Mouse (Mus musculus): ENCODE data around the gene Gfer.
"Not testable (repeated sequence)": the region's sequence is repeated elsewhere in the genome, so short reads cannot be mapped to it uniquely, and the experiment has no call there.

Gene Gfer

DNA sequence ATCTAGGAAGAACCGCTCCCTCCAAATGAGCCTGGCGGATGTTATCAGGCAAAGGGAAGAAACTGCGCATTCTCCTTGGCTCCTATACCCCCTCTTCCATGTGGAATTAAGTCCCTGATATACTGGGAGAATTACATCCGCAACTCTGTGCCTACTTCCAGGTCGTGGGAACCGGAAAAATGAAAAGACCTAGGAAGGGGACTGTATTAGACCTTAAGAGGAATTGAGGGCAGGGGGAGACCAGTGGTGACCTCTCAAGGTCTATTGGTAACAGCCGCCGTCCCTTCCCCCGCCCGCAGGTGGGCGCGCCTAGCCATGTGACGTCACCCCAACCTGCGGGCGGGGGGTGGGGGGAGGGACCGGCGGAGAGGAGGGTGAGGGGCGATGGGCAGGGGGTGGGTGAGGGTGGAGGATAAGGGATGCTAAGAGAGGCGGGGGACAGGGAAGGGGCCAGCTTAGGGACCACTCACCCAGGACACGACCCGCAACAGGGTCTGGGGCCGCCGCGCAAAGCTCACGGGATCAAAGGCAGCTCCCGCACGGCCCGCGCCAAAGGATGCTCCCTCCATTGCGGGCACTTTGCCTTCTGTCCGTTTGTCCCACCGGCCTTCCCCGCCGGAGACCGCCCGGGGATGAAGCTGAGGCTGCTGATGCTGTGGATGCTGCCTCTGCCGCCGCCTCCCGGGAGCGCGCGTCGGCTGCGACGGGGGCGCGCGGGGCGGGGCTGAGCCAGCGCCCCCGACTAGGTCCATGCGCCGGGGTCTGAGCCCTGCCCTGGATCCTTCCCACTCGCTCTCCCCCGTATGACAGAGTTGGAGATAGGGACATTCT is 6.5 kb downstream of the Gfer start, which contains the start of gene Syngr3:
TSS of gene Syngr3 (minus strand) at position 705 of the 831 bp plus-strand sequence.
- in situ Hi-C loops (cut with MboI; ENCODE audit: low sequenced_read_pairs) = no loop called here

DNA sequence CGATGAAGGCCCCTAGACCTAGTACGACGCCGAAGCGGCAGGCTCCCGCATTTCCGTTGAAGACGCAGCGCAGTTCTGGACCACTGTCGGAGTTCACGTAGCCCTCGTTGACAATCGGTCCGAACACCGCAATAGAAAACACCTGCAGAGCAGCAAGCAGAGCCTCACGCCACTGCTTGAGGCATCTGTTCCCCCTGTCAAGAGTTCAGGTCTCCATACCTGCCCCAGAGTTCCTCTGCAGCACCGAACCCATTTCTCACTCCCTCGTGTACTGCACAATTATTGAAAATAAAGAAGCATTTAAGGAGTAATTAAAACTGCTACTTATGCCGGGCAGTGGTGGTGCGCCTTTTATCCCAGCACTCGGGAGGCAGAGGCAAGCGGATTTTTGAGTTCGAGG is 8.4 kb downstream of the Gfer start:
- in situ Hi-C loops (cut with MboI; ENCODE audit: low sequenced_read_pairs) = no loop called here

DNA sequence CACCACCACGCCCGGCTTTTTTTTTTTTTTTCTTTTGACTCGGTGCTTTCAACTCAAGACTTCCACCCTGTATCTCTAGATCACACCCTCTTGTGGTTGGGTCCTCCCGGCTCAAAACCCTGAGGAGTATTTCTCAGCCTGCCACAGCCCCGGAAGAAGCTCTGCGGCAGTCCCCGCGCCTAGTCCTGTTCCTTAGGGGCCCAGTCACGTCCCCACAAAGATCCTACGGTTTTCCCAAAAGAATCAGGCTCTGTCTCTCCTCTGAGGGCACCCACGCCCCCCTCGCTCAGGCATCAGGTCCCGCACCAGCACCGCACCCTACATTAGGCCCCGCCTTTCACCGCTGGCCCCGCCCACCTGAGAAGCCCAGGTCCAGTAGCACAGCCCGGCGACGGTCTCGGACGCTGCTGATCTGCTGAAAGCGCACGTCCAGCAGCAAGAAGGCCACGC is 8.8 kb downstream of the Gfer start:
- in situ Hi-C loops (cut with MboI; ENCODE audit: low sequenced_read_pairs) = no loop called here

DNA sequence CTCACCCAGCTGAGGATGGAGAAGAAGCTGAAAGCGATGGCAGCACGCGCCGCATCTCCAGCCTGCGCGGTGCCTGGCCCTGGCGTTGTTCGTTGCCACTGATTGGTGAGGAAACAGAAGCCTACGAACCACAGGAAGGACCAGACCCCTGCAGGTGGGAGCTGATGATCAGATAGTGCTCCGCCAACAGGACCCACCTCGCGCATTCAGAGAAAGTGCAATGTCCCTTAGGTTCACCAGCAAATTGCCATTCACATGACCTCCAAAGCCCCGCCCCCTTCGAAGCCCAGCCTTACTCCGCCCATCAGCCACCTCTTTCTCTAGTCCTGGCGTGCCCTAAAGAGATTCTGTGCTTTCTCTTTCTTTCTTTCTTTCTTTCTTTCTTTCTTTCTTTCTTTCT is 9.4 kb downstream of the Gfer start:
- in situ Hi-C loops (cut with MboI; ENCODE audit: low sequenced_read_pairs) = no loop called here

DNA sequence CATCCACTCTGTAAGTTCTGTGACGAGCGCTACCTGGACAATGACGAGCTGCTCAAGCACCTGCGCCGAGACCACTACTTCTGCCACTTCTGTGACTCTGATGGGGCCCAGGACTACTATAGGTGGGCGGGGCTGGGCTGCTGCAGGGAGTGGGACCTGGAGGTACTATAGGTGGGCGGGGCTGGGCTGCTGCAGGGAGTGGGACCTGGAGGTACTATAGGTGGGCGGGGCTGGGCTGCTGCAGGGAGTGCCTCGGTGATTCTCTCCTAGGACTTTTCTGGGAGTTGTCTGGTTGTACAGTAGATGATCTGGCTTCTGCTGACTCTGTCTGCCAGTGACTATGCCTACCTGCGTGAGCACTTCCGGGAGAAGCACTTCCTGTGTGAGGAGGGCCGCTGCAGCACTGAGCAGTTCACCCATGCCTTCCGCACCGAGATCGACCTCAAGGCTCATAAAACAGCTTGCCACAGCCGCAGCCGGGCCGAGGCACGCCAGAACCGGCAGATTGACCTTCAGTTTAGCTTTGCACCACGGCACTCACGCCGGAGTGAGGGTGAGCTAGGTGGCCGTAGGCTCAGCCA is 18.4 kb downstream of the Gfer start:
- in situ Hi-C loops (cut with MboI; ENCODE audit: low sequenced_read_pairs) = no loop called here

DNA sequence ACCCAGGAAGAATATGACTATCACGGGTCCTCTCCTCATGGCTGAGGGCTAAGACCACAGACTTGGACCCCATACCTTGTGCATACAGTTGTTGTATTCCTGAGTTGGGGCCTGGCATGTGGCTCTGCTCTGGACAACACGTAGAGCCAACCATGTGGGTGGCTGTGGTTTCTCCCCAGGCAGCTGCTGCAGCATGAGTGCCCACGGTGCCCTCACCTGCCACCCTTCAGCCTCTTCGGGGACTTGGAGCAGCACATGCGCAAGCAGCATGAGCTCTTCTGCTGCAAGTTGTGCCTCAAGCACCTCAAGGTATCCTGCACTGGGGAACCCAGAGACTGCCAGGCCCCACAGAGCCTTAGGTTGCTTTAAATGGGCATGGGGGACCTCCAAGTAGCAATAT is 19.1 kb downstream of the Gfer start:
- in situ Hi-C loops (cut with MboI; ENCODE audit: low sequenced_read_pairs) = no loop called here

DNA sequence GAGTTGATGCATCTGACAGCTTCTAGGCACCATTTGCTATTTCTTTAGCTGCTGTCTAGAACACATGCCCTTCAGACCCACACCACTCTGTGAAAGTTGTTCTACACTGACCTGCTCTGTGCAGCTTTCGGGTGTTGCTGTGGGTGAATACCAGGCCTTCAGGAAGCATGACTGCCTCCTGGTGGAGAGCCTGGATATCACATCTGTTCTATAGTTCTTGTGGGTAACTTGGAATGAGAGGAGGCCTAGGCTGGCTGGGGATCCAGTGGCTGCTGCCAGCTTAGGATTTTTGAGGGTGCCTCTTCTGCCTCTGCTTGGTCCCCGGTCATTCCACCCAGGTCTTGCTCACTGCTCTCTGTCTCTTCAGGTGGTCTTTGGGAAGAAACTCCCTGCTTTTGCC is 19.8 kb downstream of the Gfer start:
- in situ Hi-C loops (cut with MboI; ENCODE audit: low sequenced_read_pairs) = no loop called here

DNA sequence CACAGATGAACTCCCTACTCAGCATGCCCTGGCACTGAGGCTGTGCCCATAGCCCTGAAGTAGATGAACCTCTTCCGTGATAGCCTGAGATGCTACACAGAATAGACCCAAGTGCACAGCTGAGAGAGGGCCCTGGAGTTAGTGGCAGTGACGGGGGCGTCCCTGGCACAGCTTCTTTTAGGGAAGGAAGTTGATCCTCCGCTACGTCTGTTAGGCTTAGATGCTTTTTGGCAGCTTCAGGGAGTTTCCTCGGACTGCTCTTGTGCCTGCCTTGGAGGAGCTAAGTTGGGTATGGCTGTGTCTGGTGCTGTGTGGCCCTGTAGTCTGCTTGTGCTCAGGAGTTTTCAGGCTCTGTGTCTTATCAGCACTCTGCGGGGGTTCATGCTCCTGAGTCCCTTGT is 21.7 kb downstream of the Gfer start:
- in situ Hi-C loops (cut with MboI; ENCODE audit: low sequenced_read_pairs) = no loop called here

DNA sequence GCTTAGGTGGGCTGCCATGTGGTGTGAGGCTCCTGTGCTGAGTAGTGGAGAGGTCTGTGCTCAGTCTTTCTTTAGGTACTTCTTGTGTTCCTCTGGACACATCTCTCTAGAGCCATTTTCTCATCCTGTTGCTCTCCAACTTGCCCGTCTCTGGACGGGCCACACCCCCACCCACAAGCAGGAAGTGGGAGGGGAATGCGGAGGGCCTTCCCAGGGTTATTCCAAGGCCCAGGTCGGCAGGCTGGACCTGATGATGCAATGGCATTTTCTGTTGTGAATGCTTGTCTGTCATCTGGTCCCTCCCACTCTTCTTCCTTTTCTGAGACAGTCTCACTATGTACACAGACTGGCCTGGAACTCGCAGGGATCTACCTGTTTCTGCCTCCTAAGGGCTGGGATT is 23.8 kb downstream of the Gfer start:
- in situ Hi-C loops (cut with MboI; ENCODE audit: low sequenced_read_pairs) = no loop called here

DNA sequence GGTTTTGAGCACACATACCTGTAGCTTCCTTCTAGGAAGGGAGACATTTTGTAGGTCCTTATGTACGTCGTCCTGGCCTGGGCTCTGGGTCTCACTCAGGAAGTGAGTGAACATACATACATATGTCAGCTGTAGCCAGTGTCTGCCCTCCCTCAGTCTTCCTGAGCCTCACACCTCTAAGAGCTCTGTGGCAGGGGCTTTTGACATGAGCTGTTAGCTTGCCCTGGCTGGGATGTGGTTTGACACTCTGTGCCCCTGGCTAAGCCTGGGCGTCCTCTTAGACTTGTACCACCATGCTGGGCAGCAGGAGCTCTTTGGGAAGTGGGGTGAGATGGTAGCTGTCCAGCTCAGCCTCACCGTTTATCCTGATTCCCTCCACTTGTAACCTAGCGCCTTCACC is 24.6 kb downstream of the Gfer start:
- in situ Hi-C loops (cut with MboI; ENCODE audit: low sequenced_read_pairs) = no loop called here

DNA sequence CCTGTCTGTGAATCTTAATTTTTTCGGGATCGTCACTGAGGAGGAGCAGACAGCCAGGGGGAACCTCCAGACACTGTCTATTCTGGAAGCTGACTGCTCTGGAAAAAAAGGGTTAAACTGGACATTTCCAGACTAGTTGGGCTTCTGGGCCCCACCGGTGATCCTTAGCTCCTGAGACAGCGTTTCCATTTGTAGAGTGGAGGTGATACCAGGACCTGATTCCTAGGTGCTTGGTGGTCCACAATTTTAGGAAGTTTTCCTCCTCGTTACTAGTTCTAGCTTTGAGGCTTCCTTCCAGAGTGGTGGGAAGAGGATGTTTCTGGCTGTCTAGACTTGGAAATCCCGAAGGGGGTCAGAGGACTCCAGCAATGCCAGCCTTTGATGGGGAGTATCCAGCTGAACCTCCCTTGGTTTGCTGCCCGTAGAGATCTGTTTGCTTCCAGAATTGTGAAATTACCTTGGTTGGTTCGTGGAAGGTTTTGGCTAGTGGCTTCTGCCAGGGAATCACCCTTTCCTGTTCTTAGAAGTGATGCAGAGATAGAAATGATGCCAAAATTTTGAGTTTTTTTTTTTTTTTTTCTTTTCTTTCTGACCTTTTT is 25.6 kb downstream of the Gfer start:
- in situ Hi-C loops (cut with MboI; ENCODE audit: low sequenced_read_pairs) = no loop called here

DNA sequence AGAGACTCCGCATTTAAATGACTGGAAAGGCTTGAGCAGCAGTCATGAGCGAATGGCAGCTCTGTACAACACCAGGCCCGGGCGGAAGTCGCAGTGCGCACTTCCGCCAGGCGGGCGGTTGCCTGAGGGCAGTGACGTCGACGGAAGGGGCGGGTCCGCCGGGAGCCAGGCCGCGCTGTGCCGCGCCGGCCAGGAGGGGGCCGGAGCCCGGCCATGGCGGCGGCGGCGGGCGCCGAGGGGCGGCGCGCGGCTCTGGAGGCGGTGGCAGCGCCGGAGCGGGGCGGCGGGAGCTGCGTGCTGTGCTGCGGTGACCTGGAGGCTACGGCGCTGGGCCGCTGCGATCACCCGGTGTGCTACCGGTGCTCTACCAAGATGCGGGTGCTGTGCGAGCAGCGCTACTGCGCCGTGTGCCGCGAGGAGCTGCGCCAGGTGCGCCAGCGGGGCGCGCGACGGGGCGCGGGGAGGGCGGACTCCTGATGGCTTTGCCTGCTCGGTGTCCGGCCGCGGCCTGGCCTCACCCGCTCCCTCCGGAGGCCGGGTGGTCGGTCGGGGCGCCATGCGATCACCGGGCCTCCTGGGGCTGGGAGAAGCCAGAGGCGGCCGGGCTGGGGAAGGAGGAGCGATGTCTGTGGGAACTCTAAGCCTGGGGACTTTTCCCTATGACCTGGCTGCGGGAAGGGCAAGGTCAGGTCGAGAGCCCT is 26.3 kb downstream of the Gfer start, which contains the start of gene Zfp598:
TSS of gene Zfp598 (plus strand) at position 143 of the 701 bp plus-strand sequence.
- in situ Hi-C loops (cut with MboI; ENCODE audit: low sequenced_read_pairs) = no loop called here

DNA sequence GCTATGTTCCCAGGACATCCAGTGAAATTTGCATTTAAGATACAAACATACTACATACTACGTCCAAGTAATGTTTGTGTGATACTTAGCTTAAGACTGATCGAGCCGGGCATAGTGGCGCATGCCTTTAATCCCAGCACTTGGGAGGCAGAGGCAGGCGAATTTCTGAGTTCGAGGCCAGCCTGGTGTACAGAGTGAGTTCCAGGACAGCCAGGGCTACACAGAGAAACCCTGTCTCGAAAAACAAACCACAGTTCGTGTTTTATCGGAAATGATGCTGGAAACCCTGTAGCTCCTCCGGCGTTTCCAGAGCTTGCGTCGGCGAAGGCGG is 26.8 kb downstream of the Gfer start:
- in situ Hi-C loops (cut with MboI; ENCODE audit: low sequenced_read_pairs) = not testable (repeated sequence)

DNA sequence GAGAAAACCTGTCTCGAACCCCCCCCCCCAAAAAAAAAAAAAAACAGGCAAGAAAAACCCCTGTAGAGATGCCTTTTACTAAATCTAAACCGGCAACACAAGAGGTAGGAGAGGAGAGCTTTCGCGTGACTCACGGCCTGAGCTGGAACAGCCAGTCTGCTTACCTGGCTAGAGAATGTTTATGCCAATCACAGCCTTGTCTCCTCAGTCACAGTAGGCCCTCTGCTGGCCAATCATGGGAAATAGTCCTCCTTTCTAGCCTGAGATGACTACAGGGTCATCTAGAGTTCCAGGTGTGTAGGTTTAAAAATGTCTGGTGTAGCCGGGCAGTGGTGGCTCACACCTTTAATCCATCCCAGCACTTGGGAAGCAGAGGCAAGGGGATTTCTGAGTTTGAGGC is 28.5 kb downstream of the Gfer start:
- in situ Hi-C loops (cut with MboI; ENCODE audit: low sequenced_read_pairs) = no loop called here

DNA sequence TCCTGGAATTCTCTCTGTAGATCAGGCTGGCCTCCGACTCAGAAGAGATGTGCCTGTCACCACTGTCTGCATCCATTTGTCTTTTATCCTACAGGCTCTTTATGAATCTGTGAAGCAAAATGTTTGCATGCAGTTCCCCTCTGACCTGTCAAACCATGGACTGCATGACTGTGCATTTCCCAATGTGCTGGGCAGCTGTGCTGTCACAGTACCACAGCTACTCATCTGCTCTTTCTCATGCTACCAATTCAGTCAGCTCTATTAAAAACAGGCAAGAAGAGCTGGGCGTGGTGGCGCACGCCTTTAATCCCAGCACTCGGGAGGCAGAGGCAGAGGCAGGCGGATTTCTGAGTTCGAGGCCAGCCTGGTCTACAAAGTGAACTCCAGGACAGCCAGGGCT is 28.9 kb downstream of the Gfer start:
- in situ Hi-C loops (cut with MboI; ENCODE audit: low sequenced_read_pairs) = not testable (repeated sequence)

DNA sequence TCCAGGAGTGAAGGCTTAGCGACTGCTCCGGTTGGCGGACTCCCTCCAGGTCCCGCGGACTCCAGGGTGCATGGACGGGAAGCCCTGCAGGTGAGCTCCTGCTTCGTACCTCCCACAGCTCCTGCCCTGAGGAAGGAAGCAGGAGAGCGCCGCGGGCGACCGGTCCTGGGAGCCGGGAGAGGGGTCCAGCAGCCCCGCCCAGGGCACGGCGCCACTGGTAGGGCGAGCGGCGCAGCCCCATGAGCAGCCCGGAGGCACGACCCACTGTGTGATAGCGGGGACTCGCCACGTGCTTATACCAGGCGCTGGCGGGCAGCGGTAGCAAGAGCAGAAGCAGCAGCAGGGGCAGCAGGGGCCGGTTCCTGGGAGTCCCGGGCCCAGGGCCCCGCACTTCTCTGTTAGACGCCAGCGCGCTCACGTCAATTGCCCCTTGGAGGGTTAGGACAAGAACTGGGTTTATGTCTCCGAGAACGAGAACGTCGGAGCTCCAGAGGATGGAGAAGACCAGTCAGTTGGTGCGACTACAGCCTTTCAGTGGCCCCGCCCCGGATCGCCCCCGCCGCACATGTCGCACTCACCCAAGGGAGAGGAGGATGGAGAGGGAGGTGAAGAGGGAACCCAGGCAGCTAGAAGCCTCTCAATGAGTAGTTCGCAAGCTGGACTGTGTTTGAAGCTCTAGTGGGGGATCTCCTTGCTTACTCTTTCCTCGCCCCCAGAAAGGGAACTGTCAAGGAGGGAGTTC is 37.8 kb downstream of the Gfer start, which contains the start of gene Npw:
TSS of gene Npw (minus strand) at position 441 of the 742 bp plus-strand sequence.
- in situ Hi-C loops (cut with MboI; ENCODE audit: low sequenced_read_pairs) = loop anchor here (10.0 kb wide), 1 partner anchor 123 kb away; the partner anchor contains the start of gene Rab26

DNA sequence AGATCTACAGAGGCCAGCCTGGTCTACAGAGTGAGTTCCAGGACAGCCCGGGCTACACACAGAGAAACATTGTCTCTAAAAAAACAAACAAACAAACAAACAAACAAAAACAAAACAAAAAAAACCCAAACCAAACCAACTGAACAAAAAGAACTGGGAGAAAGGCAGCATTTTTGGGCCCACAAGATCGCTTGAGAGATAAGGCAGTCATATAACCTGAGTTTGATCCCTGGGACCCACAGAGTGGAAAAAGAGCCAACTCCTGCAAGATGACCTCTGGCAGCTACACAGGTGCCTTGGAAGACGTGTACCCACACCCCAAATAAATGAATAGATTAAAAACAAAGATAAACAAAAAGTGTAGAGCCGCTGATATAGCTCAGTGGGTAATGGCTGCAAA is 41.0 kb downstream of the Gfer start:
- in situ Hi-C loops (cut with MboI; ENCODE audit: low sequenced_read_pairs) = loop anchor here (10.0 kb wide), 1 partner anchor 120 kb away; the partner anchor contains the start of gene Rab26

DNA sequence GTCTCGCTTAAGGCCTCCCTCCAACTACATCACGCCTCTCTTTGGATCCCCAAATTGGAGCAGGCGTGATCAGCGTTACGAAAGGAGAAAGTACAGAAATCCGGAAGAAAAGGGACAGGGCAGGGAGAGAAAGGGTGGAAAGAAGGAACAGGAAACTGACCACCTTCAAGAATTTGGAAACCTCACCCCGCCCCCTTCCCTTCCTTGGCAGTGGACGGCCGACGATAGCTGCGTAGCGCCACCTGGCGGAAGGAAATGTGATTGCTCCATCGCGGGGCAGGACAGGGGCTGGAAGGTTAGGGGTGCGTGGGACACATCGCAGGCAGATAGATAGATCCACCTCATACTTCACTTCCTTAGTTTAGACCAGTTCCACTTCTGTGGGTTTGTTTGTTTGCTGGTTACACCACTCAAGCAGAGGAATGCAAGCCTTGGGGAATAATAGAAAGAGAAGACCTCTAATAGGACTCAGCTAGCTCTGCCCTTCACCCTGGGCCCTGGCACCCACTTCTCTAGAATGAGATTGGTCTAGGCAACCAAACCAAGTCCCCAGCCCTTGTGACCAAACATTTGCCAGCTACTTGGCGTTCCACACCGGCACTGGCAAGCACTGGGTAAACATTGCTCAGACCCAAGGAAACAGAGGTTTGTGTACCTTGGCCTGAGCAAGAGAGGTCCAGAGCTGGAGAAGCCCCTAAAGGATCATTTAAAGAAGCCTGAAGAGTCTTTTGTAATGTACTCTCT is 41.8 kb downstream of the Gfer start:
- in situ Hi-C loops (cut with MboI; ENCODE audit: low sequenced_read_pairs) = loop anchor here (10.0 kb wide), 1 partner anchor 119 kb away; the partner anchor contains the start of gene Rab26

DNA sequence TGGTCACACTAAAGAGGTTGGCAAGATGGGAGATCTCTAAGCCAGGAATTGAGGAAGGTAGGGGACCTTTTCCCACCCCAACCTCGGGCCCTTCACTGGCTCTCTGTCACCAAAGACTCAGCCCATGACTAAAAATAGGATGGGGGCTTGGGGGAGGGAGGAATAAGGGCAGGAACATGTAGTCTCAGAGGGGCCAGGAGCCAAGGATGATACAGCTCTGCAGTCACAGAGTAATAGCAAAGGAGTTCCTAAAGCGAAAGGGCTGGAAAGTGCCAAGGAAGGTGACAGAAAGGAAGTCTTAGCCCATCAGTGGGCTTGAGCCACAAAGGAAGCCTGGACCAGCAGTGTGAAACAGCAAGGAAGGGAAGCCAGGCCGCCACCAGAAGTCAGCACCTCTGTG is 44.1 kb downstream of the Gfer start:
- in situ Hi-C loops (cut with MboI; ENCODE audit: low sequenced_read_pairs) = loop anchor here (10.0 kb wide), 1 partner anchor 117 kb away; the partner anchor contains the start of gene Rab26

DNA sequence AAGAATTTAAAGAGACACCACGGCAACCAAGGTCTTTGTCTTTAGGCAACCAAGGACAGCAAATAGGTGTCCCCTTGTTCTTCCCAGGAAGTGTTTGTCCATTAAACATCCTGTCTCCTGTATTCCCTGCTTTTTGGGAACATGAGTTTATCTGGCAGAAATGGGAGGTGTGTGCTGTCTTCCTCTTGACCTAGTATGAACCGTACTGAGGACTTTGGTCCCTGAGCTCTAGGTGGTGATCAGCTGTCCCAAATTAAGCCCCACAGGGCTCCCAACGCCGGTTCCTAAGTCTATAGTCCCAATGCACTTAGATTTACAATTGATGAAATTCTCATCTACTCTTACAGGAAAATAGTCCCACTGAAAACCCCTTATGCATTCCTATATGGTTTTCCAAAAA is 45.2 kb downstream of the Gfer start:
- in situ Hi-C loops (cut with MboI; ENCODE audit: low sequenced_read_pairs) = loop anchor here (10.0 kb wide), 1 partner anchor 116 kb away; the partner anchor contains the start of gene Rab26
